Mouse (Mus musculus) fibroblast of lung, adult 2 months (primary cell): ENCODE data around the gene Gpt2.

Source experiments
- DNase-seq: peaks from one replicate; pipeline ENCODE4 v3.0.0-alpha.2; 2011; ENCODE audit warnings: low read depth

The Gpt2 gene

DNA sequence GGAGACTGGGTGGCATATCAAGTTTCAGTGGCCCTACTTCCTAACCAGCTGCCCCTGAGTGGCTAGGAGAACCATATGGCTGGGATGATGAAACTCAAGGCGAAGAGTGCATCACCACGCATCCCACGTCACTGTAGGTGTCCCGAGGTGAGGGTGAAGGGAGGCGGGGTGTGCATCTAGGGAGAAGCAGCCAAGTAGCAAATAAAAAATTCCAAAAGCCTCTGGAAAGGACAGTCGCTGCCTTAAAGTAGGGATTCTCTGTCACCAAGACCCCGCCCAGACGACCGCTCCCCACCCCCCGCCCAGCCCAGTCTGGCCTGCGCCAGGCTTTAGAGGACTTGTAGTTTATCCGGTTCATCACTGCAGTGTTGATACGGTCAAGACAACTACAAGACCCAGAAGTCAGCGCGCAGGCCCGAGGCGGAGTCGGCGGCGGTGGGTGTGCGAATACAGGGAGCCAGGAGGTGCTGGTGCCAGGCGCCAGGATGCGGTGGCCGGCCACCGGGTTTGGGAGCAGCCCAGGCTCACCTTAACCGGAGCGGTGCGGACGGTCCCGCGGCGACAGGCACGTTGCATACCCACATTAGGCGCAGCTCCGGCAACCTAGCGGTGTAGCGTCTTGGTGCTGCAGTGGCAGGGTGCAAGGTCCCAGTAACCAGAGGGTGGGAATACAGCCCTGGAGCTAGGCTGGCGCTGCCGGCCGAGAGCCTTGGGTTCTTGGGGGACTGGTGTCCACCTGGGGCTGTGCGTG lies at the start of gene Gpt2:
Gpt2 (plus strand) TSS at position 452 of the 751 bp plus-strand sequence.
- peak; percentile 87 for DNase-seq

DNA sequence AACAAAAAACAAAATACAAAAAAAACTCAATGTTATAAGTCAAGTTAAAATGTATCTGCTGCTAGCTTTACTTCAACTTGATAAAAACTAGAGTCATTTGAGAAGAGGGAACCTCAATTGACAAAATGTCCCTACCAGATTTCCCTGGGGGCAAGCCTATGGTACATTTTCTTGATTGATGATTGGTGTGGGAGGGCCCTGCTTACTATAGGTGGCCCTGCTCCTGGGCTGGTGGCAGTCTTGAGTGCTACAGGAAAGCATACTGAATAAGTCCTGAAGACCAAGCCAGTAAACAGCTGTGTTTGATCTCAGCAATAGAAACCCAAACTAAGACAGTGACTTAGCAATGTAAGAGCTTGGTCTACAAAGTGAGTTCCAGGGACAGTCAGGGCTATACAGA lies 48.3 kb upstream of the Gpt2 start:
- DNase-seq, result no peak

DNA sequence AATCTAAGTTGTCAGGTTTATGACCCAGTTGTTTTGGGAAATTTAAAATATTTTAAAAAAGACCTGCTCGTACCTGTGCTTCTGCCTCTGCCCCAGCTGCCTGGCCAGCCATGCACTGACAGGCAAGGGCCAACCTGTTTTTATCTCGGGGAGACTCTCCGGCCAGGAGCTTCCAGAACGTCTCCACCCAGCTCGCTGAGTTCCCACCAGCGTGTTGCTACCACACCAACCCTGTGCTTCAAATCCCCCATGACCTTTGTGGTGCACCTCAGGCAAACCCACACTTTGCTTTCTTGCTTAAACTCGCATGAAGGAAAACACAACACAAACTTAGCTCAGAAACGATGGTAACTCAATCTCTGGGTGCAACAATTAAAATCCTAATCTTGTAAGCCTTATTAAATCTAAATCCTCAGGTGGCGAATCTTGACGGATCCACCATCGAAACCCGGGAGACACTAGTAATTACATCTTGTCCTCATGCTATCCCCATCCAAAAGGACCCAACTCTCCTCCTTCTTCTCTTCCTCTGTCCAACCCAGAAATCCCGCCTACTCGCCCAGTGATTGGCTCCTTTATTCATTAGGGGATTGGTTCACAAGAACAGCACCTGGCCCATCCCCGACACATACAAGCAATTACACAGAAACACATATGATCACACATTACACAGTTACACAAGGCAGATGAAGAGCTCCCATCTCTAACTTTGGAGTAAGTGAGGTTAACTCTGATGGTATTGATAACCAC lies 46.3 kb upstream of the Gpt2 start:
- no peak for DNase-seq

DNA sequence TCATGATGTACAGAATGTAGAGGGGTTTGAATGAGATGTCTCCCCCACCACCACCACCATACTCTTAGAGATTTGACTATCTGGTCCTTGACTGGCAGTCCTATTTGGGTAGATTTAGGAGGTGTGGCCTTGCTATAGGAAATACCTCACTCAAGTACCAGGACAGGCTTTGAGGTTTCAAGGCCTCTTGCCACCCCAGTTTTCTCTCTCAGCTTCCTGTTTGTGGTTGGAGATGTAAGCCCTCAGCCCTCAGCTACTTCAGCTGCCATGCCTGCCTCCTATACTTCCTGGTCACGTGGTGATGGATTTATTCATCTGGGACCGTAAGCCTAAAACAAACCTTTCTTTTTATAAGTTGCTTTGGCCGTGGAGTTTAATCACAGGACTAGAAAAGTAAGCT lies 42.0 kb upstream of the Gpt2 start:
- DNase-seq, result no peak

DNA sequence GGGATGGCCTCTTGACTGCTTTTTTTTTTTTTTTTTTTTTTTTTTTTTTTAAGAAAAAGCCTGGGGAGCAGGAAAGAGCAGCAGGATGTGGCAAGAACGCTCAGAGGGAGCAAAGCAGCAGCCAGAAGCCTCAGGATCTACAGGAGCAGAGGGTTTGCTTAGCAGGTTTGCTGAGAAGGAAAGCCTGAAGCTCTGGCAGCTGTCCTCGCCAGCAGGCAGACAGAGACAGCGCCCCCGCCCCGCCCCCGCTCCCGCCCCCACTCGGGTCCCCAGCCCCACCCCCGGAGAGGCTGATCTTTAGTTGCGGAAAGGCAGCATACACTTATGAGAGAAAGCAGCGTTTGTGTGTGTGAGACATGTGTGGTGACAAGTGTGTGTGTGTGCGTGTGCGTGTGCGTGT lies 40.0 kb upstream of the Gpt2 start:
- DNase-seq, result no peak

DNA sequence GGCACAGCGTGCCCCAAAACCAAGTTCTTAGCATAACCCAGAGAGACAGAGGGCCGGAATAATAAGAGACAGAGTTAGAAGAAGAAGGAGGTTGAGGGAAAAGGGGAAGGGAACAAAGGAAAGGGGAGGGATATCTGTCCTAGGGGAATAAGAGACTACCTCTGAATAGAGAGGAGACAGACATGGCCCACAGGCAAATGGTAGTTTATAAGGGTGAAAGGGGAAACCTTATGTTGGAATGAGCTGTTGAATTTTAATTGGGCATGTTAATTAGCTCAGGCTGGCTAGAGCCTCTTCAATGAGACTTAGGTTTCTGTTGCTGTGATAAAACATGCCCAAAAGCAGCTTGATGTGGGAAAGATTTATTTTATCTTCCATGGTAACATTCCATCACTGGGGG lies 39.1 kb upstream of the Gpt2 start:
- no peak for DNase-seq

DNA sequence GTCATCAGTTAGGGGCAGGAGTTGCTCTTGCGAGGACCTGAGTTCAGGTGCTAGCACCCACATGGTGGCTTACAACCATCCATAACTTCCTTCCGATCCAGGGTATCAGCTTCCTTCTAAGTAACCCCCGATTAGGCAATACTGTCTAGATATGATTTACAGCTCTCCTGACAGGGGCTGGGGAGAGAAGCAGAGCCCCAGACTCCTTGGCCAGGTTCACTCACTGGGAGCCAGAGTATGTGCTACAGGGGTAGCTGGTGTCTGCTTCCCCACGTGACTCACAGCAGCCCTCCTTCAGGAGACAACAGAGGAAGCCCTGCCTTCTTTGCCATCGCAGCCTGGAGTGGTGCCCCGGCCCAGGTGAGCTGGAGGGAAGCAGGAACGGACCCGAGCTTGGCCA lies 37.6 kb upstream of the Gpt2 start:
- no peak for DNase-seq

DNA sequence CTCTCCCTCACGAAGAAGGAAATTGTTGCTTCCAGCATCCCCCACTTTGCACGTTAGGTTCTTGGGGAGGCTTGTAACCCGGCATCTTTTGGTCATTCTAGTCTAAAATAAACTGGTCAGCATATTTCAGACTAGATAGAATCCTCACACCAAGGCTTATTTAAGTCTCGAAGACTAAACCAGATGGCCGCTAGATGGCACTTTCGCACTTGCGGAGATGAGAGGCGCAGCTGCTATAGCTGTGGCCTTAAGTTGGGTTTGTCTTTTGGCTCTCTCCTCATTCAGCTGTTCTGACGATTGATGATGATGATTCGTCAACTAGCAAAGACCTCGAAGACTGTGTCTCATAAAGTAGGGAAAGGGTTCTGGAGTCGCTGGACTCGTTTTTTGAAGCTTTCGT lies 35.8 kb upstream of the Gpt2 start:
- DNase-seq, result peak; percentile 65

DNA sequence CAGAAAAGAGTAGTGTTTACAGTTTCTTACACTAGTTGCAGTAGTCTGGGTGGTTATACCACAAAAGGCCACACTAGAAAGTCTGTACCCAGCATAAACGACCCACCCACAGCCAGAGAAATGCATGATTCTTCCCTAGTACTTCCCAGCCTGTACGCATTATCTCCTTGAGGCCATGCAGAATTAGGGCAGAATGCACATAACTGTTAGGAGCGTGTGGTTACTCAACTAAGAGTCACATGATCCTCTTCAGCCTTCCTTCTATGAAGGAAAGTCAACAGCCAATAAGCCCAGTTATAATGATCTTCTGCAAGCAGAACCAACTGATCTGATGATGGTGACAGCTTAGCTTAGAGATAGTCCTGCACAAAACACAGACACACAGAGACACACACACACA lies 32.8 kb upstream of the Gpt2 start:
- no peak for DNase-seq

DNA sequence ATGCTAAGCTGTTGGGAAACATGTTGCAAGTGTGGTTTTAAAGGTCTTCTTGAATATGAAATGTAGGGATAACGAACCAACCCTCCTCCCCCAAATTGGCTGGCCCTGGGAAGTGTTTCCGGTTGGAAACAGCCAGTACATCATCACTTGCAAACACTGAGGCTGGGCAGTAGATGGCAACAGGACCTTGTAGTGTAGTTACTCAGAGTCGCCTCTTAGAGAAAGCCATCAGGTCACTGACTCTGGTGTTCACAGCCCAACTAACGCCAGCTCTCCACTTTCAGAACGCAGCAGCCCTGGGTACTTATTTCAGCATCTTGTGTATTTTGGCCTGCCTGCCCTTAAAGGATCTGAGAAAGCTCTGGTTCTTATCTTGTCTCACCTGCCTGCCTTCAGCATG lies 31.6 kb upstream of the Gpt2 start:
- DNase-seq, result no peak

DNA sequence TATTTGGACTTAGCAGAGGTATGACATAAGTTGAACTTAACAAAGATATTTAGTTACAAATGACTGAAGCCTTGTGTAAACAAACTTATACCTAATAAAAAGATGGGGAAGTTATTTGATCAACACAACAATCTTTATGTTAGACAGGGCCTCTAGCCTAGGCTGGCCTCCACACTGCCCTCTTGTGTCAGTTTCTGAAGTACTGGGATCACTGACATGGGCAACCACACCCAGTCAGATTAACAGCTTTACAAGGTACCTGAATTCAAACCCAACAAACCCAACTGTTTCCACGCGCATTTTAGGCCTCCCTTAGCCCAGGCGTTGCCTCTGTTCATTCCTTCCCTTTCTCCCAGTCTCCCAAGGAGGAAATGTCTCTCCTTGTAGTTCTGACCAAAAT lies 31.0 kb upstream of the Gpt2 start:
- DNase-seq, result no peak

DNA sequence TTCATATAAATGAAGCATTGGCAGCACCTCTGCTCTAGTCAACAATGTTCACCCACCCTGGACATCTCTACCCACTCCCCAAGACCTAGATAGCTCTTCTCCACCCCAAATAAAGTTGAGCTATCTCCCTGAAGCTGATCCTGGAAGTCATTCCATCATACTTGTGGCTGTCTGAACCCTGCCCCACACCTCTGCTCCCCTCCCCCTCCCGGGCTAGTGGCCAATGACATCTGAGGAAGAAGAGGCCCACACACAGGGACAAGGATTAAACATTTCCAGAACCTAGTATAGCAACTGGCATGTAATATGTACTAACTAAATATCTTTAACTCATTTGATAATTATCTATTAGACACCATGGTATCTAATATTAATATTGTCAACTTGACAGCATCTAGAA lies 29.9 kb upstream of the Gpt2 start:
- DNase-seq, result no peak

DNA sequence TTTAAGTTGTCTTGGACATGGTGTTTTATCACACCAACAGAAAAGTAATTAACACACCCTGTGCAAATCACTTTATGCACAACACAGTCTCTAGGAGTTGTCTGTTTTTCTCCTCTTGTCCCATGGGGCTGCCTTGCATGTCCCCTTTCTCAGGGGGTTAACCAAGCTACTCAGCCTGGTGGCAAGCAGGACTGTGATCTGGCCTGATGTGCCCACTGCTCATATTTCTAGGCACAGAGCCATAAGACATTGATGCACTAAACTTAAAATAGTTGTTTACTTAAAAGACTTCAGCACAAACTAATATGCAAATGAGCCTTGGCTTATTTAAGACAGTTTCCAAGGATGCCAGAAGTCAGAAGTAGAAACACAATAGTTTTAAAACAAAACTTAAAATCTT lies 28.1 kb upstream of the Gpt2 start:
- DNase-seq, result no peak

DNA sequence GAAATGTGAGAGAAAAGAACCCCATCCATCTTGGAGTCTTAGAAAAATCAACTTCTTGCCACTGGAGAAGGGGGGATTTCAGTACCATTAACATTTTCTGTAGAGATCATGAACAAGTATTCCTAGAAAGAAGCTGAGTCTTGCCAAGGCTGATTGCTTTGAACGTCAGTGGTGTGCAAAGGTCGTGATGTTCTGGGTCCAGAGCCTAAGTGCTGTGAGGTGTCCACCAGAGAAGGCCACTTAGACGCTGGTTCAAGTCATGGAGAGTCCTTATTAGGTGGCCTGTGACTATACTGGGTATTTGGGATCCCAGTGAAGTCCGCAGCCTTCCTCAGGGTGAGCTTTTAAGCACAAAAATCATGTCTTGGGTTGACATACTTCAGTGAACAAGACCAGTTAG lies 26.3 kb upstream of the Gpt2 start:
- no peak for DNase-seq

DNA sequence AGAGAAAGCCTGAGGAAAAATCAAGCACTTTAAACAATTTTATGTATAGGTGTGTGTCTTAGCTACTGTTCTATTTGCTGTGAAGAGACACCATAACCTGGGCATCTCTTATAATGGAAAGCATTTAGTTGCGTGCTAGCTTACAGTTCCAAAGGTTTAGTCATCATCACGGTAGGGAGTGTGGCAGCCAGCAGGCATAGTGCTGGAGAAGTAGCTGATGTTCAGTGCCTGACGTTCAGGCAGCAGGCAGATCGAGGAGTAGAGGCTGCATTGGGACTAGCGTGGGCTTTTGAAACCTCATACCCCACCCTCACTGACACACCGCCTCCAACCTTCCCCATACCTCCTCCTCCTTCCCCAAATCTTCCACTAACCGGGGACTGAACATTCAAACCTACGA lies 21.6 kb upstream of the Gpt2 start:
- no peak for DNase-seq

DNA sequence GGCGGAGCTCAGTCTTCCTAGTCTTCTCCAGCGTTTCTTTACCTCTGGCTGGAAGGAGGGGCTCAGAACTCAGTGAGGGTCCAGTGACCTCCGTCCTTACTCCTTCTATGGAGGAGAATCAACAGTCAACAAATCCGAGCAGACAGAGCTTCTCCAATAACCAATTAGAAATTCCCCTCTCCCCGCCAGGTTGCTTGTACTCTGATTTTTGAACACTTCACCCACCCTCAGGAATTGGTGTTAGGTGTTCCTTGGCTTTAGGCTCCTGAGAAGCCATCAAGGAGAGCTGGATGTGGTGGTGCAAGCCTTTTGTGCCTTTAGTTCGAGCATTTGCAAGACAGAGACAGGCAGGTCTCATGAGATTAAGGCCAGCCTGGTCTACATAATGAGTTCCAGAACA lies 19.6 kb upstream of the Gpt2 start:
- no peak for DNase-seq

DNA sequence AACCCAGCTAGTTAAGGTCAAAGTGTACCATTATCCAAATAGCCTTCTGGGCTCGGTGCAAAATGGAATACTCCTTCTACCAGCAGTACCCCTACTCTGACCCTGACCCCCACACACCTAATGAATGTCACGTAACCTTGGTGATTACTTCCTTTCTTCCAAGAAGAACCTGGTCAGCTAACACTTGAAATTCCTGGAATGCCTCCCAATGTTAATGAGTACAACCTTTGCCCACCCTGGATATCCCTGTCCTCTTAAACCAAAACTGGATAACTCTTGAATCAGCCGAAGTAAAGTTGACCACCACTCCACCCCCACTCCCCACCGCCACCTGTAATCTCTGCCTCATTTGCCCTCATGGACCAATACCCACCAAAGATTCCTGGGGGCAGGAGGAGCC lies 19.1 kb upstream of the Gpt2 start:
- no peak for DNase-seq

DNA sequence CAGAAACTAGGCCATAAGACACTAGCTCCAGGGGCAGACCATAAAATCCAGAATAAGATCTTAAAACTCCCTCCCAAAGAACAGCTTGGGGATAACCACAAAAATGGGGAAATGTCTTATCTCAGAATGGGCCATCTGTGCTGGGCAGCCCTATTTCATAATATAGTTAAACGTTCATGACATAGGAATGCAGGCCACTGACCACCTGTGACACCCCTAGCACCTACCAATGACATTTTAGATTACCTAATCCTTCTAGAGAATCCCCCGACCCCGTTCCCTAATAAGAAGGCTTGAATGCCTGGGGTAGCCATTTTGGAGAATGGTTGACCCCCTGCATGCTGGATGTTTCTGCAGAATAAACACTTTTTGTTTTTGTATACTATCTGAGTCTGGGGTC lies 17.5 kb upstream of the Gpt2 start:
- no peak for DNase-seq

DNA sequence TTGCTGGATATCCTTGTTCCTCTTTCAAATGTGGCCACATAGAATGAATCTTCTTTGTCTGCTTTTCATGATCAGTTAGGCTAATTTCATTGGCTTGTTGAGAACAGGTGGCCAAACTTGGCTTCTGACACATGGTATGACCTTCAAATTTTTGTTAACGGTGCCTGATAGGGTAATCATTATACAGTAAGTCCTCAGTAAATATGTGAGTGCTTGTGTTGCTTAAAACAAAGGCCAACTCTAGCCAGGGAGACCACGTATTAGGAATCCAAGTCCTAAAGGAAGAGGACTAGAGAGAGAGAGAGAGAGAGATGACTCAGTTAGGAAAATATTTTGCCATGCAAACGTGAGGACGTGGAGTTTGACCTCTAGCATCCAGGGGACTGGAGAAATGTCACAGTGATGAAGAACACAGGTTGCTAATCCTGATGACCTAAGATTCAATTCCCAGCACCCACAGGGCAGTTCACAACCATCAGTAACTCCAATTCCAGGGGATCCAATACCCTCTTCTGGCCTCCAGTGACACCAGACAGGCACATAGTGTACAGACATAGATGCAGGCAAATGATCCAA lies 15.3 kb upstream of the Gpt2 start:
- DNase-seq, result no peak

DNA sequence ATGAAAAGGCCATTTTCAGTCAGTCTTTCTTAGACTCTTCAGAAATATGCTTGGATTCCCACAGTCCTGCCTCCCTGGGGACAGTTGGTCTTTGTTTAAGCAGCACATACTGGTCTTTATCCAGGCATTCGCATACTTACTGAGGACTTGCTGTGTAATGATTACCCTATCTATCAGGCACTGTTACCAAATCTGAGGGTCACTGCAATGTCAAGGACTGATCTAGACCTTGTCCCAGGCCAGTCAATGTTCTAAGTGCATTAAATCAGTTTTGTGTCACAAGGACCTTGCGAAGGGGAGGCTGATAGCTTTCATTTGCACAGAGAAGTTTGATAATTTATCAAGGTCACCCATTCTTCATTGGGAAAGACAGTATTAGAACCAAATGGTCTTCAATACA lies 14.0 kb upstream of the Gpt2 start:
- DNase-seq, result no peak

DNA sequence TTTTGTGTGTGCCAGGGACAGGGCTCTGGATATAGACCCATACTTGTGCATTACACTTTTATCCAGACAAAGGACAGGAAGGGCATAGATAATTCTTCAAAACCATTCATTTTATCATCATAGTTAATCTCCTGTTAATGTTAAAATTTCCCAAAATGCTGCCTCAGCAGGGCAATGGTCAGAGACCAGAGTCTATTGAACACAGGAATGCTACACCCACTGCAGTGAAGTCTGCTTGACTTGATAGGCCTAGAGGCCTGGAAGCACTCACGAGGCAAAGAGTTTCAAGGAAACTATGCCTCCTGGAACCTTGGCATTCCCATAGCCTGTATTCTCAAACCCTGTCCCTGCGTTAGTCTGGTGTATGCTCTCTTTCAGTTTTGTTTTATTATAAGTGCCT lies 12.7 kb upstream of the Gpt2 start:
- DNase-seq, result no peak

DNA sequence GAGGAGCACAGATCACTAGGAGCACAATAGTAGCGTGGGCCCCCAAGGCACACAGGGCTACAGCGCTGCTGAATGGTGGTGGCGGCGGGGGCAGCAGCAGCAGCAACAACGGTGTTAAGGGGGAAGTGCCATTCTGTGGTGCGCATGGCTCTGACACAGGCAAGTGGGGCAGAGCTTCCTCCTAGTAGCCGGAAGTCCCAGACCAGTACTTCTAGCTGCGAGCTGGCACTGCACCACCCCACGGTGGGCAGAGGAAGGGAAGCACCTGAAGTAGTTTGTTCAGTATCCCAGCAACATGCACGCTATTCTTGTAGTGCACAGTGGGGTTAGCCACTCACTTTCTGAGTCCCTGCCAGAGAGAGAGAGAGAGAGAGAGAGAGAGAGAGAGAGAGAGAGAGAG lies 10.5 kb upstream of the Gpt2 start:
- DNase-seq, result no peak

DNA sequence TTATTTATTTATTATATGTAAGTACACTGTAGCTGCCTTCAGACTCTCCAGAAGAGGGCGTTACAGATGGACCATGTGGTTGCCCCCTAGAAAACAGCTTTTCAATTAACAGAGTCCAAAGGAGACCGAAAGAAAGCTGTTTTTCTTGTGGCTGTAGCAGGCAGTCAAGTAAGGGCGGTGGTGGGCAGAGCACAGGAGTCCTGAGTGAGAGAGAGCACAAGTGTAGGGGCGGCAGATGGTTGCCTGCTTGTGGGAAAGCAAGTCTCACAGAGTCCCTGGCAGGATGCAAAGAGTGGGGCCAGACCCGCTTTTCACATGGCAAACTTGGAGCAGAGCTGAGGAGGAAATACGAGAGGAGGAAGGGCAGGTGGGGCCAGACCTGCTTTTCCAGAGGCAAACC lies 9.9 kb upstream of the Gpt2 start:
- no peak for DNase-seq
